Mouse (Mus musculus) CH12.LX (cell line): ENCODE measurements around the gene Sf3a2. TPM values are rescaled to one million over a fixed set of nuclear protein-coding genes. Genes with fewer than 3 reads are reported as not detected.
"Not testable (repeated sequence)": the region's sequence is repeated elsewhere in the genome, so short reads cannot be mapped to it uniquely, and the experiment has no call there.

Experiments used
- DNase-seq: peaks from one replicate; pipeline ENCODE4 v3.0.0-alpha.2; 2013; ENCODE audit errors: extremely low read depth
- H3K27ac ChIP-seq: 2 replicates; pipeline ENCODE4 v1.5.1; 2012; ENCODE audit warnings: low read depth, mild to moderate bottlenecking, control low read depth, moderate library complexity; ENCODE audit not compliant: insufficient read depth
- H3K27me3 ChIP-seq: replicated peaks from 2 replicates; pipeline ENCODE3; 2012; ENCODE audit warnings: inconsistent platforms
- H3K36me3 ChIP-seq, 2 experiments: replicated peaks in 1 of 2; 2 replicates each; pipeline versions ENCODE3 to v1.6.1; 2012; ENCODE audit warnings: inconsistent platforms in 1 of 2, low read length in 1 of 2, mild to moderate bottlenecking in 1 of 2, mixed read lengths in 1 of 2, moderate library complexity in 1 of 2; ENCODE audit not compliant: control insufficient read depth in 1 of 2, insufficient read depth in 1 of 2
- H3K4me1 ChIP-seq, 2 experiments: 2 replicates each; pipeline ENCODE4 v1.6.1; 2012; ENCODE audit warnings: inconsistent platforms in 1 of 2, moderate library complexity in 1 of 2; ENCODE audit not compliant: insufficient read depth in 2 of 2, control insufficient read depth in 1 of 2
- H3K4me2 ChIP-seq: 2 replicates; pipeline ENCODE4 v1.6.1; 2012; ENCODE audit warnings: low read depth, mild to moderate bottlenecking, control low read depth; ENCODE audit not compliant: poor library complexity, insufficient read depth, severe bottlenecking
- H3K4me3 ChIP-seq, 3 experiments: fragments of 150-350 bp in 1 of 3; sonication (generic) in 1 of 3; replicated peaks in 1 of 3; 2 replicates each; pipeline versions ENCODE3 to v1.5.1; 2011 to 2012; ENCODE audit warnings: low read depth in 2 of 3, low read length in 2 of 3, mild to moderate bottlenecking in 2 of 3, moderate library complexity in 2 of 3, control low read depth in 1 of 3, improper control_type of control experiment in 1 of 3, inconsistent platforms in 1 of 3, mixed read lengths in 1 of 3; ENCODE audit not compliant: poor library complexity in 1 of 3
- H3K79me2 ChIP-seq: replicated peaks from 2 replicates; pipeline ENCODE4 v1.6.1; 2012; ENCODE audit warnings: mild to moderate bottlenecking, moderate library complexity; ENCODE audit not compliant: control insufficient read depth, poor library complexity, insufficient read depth, severe bottlenecking; ENCODE audit errors: extremely low read depth
- H3K9ac ChIP-seq: 2 replicates; pipeline ENCODE4 v1.6.1; 2012; ENCODE audit warnings: low read depth, mild to moderate bottlenecking, control low read depth, moderate library complexity; ENCODE audit not compliant: insufficient read depth
- H3K9me3 ChIP-seq: replicated peaks from 2 replicates; pipeline ENCODE3; 2012; ENCODE audit warnings: low read length, inconsistent platforms, mixed read lengths
- CHD1 ChIP-seq: IDR thresholded peaks from 2 replicates; pipeline ENCODE4 v1.6.1; 2012; ENCODE audit warnings: low read depth, low read length, improper control_type of control experiment, inconsistent platforms
- CHD2 ChIP-seq: IDR thresholded peaks from 2 replicates; pipeline ENCODE4 v1.6.1; 2011; ENCODE audit warnings: low read length, improper control_type of control experiment
- CTCF ChIP-seq, 2 experiments: IDR thresholded peaks in 1 of 2; conservative IDR thresholded peaks in 1 of 2; 2 replicates each; pipeline ENCODE4 v1.5.1; 2011 to 2012; ENCODE audit warnings: low read depth in 2 of 2, low read length in 2 of 2, improper control_type of control experiment in 1 of 2, inconsistent platforms in 1 of 2, mild to moderate bottlenecking in 1 of 2, moderate library complexity in 1 of 2
- E2F4 ChIP-seq: IDR thresholded peaks from 2 replicates; pipeline ENCODE4 v1.6.1; 2011; ENCODE audit warnings: low read depth, low read length, improper control_type of control experiment; ENCODE audit not compliant: insufficient replicate concordance
- EP300 ChIP-seq: IDR thresholded peaks from 2 replicates; pipeline ENCODE4 v1.6.1; 2011; ENCODE audit warnings: low read length, improper control_type of control experiment
- GABPA ChIP-seq: IDR thresholded peaks from 2 replicates; pipeline ENCODE4 v1.6.1; 2012; ENCODE audit warnings: low read depth, low read length, improper control_type of control experiment, inconsistent platforms; ENCODE audit not compliant: insufficient replicate concordance
- HCFC1 ChIP-seq: IDR thresholded peaks from 2 replicates; pipeline ENCODE4 v1.6.1; 2012; ENCODE audit warnings: low read depth, mild to moderate bottlenecking, inconsistent platforms, low read length, improper control_type of control experiment
- JUND ChIP-seq: conservative IDR thresholded peaks from 2 replicates; pipeline ENCODE4 v1.6.1; 2011; ENCODE audit warnings: low read depth, low read length, improper control_type of control experiment
- MAFK ChIP-seq: IDR thresholded peaks from 2 replicates; pipeline ENCODE4 v1.6.1; 2011; ENCODE audit warnings: low read length, improper control_type of control experiment; ENCODE audit not compliant: insufficient replicate concordance
- MAZ ChIP-seq: IDR thresholded peaks from 2 replicates; pipeline ENCODE4 v1.6.1; 2012; ENCODE audit warnings: low read depth, mild to moderate bottlenecking, inconsistent platforms, low read length, improper control_type of control experiment, moderate library complexity
- MYC ChIP-seq: IDR thresholded peaks from 2 replicates; pipeline ENCODE4 v1.6.1; 2011; ENCODE audit warnings: low read depth, mild to moderate bottlenecking, improper control_type of control experiment, low read length
- NELFE ChIP-seq: IDR thresholded peaks from 2 replicates; pipeline ENCODE4 v1.6.1; 2011; ENCODE audit warnings: low read depth, low read length, improper control_type of control experiment
- NRF1 ChIP-seq: IDR thresholded peaks from 2 replicates; pipeline ENCODE4 v1.6.1; 2014; ENCODE audit warnings: low read depth, mild to moderate bottlenecking, inconsistent platforms, low read length, improper control_type of control experiment, moderate library complexity
- PAX5 ChIP-seq: IDR thresholded peaks from 2 replicates; pipeline ENCODE4 v1.6.1; 2012; ENCODE audit warnings: low read length, inconsistent platforms, mixed read lengths
- POLR2AphosphoS2 ChIP-seq: IDR thresholded peaks from 2 replicates; pipeline ENCODE4 v1.6.1; 2011; ENCODE audit warnings: low read depth, low read length, improper control_type of control experiment
- RAD21 ChIP-seq: IDR thresholded peaks from 2 replicates; pipeline ENCODE4 v1.6.1; 2011; ENCODE audit warnings: low read depth, mild to moderate bottlenecking, low read length, improper control_type of control experiment, moderate library complexity
- SIN3A ChIP-seq: IDR thresholded peaks from 2 replicates; pipeline ENCODE4 v1.6.1; 2012; ENCODE audit warnings: low read length, improper control_type of control experiment, inconsistent platforms
- SMC3 ChIP-seq: IDR thresholded peaks from 2 replicates; pipeline ENCODE4 v1.6.1; 2011; ENCODE audit warnings: low read depth, low read length, improper control_type of control experiment
- UBTF ChIP-seq: IDR thresholded peaks from 2 replicates; pipeline ENCODE4 v1.6.1; 2012; ENCODE audit warnings: low read depth, mild to moderate bottlenecking, inconsistent platforms, low read length, improper control_type of control experiment, moderate library complexity
- USF2 ChIP-seq: conservative IDR thresholded peaks from 2 replicates; pipeline ENCODE4 v1.6.1; 2011; ENCODE audit warnings: low read depth, low read length, improper control_type of control experiment
- ZNF384 ChIP-seq: IDR thresholded peaks from 2 replicates; pipeline ENCODE4 v1.6.1; 2012; ENCODE audit warnings: low read depth, low read length, improper control_type of control experiment, inconsistent platforms
- dilution Hi-C: fragments of 300-500 bp; cut with MboI; formaldehyde crosslinking; loops from 2 replicates; pipeline ENCODE4 v1.14.3; 2020; ENCODE audit warnings: low sequenced_read_pairs; ENCODE audit not compliant: extremely low pct_unique_long_range_greater_than_20kb, extremely low pct_ligation_motif_present
- in situ Hi-C: fragments of 300-500 bp; cut with MboI; formaldehyde crosslinking; loops from 3 replicates; pipeline ENCODE4 v1.14.3; 2019; ENCODE audit warnings: low sequenced_read_pairs, low pct_ligation_motif_present, low pct_unique_long_range_greater_than_20kb, mixed read lengths
- polyA plus RNA-seq: library from polyadenylated mRNA; unstranded; fragments of >175 nt; gene quantifications from 2 replicates; pipeline ENCODE4 v1.2.1, GENCODE M21; 2012; ENCODE audit warnings: low read depth; ENCODE audit not compliant: insufficient read length
- total RNA-seq, 2 experiments: library from RNA; depleted of rRNA; stranded (reverse); fragments of 300-350 nt in 1 of 2; fragments of >200 nt in 1 of 2; gene quantifications; 2 replicates each; pipeline ENCODE4 v1.2.3; 2012 to 2014

Gene Sf3a2
- total and polyA plus RNA-seq, 3 experiments, result 12.4 to 153 (median 29.0) TPM

DNA sequence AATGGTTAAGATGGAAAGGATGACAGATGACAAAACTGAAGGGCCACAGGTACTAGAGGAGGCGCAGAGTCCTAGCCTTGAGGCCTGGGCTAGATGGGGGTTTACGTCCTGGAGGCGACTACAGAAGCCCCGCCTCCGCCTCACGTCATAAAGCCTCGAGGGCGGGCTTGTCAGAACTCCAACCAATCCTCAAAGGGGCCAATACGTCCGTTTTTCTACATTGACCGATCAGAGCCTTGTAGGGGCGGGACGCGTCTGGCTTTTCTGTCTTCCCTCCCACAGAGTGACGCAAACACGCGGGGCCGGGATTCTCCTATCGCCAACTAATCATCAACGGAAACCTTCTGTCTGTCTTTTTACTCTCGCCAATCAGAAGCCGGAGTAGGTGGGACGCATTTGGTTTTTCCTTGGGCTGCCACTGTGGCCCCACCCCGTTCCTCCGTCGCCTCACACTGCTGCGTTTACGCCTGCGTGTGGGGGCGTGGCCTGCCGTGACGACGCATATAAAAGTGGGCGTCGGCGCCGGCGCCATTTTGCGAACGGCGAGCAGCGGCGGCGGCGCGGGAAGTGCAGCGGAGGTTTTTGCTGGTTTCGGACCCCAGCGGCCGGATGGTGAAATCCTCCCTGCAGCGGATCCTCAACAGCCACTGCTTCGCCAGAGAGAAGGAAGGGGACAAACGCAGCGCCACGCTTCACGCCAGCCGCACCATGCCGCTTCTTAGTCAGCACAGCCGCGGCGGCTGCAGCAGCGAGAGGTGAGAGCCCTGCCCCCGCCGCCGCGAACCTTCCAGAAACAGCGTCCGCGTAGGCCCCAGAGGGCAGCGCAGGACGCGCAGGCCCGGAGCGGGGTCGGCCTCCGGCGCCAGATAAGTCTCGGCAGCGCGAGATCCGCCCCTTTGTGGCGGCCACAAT, 28.4 kb downstream of the Sf3a2 start, which contains the start of gene Oaz1 (continued):
- TF ChIP-seq USF2 (no peak), ZNF384 (no peak), GABPA (no peak), MAFK (no peak), E2F4 (peak; percentile 58; the same call in 1 of the 2 replicates), CTCF (conservative IDR thresholded peaks at IDR 0.05 in 1 of 2, IDR thresholded peaks at IDR 0.05 in 1 of 2; ENCODE audit: low read depth in 2 of 2, low read length in 2 of 2) (no peak), NELFE (peak; percentile 66), NRF1 (peak; percentile 81), EP300 (no peak)

GRCm38 (mm10) chr10:80827063-80827869, 29.3 kb downstream of the Sf3a2 start:
- peak overlapping the region; percentile 63 to 93 (median 77) for H3K4me3 ChIP-seq
- dilution Hi-C loops, result no loop called here
- no peak for DNase-seq
- H3K79me2 ChIP-seq, result peaks cover 21% of the 10 kb centered on the region
- H3K4me1 ChIP-seq, result peaks cover 20 to 54% of the 10 kb centered on the region in 2 experiments
- H3K9me3 ChIP-seq, result no peaks in the 10 kb centered on the region
- TF ChIP-seq HCFC1 (no peak), SIN3A (peak; percentile 65), NELFE (no peak)
- H3K36me3 ChIP-seq, result peaks cover 26 to 35% of the 10 kb centered on the region in 2 experiments
- H3K4me2 ChIP-seq, result peak overlapping the region; percentile 99
- H3K9ac ChIP-seq, result peak overlapping the region; percentile 99
- in situ Hi-C loops, result no loop called here
- H3K27ac ChIP-seq, result no peak overlapping the region
- no peaks in the 10 kb centered on the region for H3K27me3 ChIP-seq

- H3K4me3 ChIP-seq, result peak overlapping the region; percentile 63 to 93 (median 77)
- H3K36me3 ChIP-seq, result peaks cover 26 to 35% of the 10 kb centered on the region in 2 experiments
- dilution Hi-C loops (no loop called here), in situ Hi-C loops (no loop called here)
- H3K4me1 ChIP-seq, result peaks cover 20 to 50% of the 10 kb centered on the region in 2 experiments
- peak overlapping the region; percentile 99 for H3K4me2 ChIP-seq
- H3K27ac ChIP-seq, result no peak overlapping the region
- TF ChIP-seq CHD2, result no peak
- no peak for TF ChIP-seq RAD21
- no peak for TF ChIP-seq UBTF
- TF ChIP-seq SMC3, result no peak
- TF ChIP-seq E2F4, result no peak
- TF ChIP-seq JUND, result no peak
- TF ChIP-seq CHD1, result no peak
- no peak for TF ChIP-seq POLR2AphosphoS2
- no peak for TF ChIP-seq PAX5
- no peak for TF ChIP-seq USF2
- TF ChIP-seq CTCF (conservative IDR thresholded peaks at IDR 0.05 in 1 of 2, IDR thresholded peaks at IDR 0.05 in 1 of 2; ENCODE audit: low read depth in 2 of 2, low read length in 2 of 2), result no peak
- no peak for TF ChIP-seq MAZ
- no peak for TF ChIP-seq MYC
- TF ChIP-seq GABPA, result no peak
- H3K9ac ChIP-seq, result peak overlapping the region; percentile 99
- H3K27me3 ChIP-seq, result no peaks in the 10 kb centered on the region
- H3K79me2 ChIP-seq, result peaks cover 21% of the 10 kb centered on the region
- H3K9me3 ChIP-seq, result no peaks in the 10 kb centered on the region
- no peak for DNase-seq
Measured at GRCm38 (mm10) chr10:80827870-80828420, 29.9 kb downstream of the Sf3a2 start.

- dilution Hi-C loops, H3K9ac ChIP-seq, in situ Hi-C loops, H3K4me2 ChIP-seq, H3K27ac ChIP-seq, H3K9me3 ChIP-seq, DNase-seq, H3K27me3 ChIP-seq: not testable (repeated sequence)
- Histone ChIP-seq H3K36me3 (peaks cover 26 to 35% of the 10 kb centered on the region in 2 experiments), H3K4me3 (peak overlapping the region in 1 of 3 experiments; percentile 93), H3K79me2 (peaks cover 21% of the 10 kb centered on the region), H3K4me1 (peaks cover 20 to 50% of the 10 kb centered on the region in 2 experiments)
Measured at GRCm38 (mm10) chr10:80828587-80828986, 30.6 kb downstream of the Sf3a2 start.
